Mouse (Mus musculus) myocyte (in vitro differentiated cells): ENCODE measurements around the gene Micu1. TPM values are rescaled to one million over a fixed set of nuclear protein-coding genes. Genes with fewer than 3 reads are reported as not detected.
"Not testable (repeated sequence)": the region's sequence is repeated elsewhere in the genome, so short reads cannot be mapped to it uniquely, and the experiment has no call there.

Source experiments
- H3K27me3 ChIP-seq: one replicate; pipeline ENCODE4 v1.6.1; 2011; ENCODE audit not compliant: control insufficient read depth, insufficient read depth, insufficient read length
- H3K36me3 ChIP-seq: one replicate; pipeline ENCODE4 v1.6.1; 2011; ENCODE audit not compliant: control insufficient read depth, insufficient read depth
- H3K4me2 ChIP-seq: one replicate; pipeline ENCODE4 v1.6.1; 2011; ENCODE audit warnings: low read depth, control low read depth
- H3K4me3 ChIP-seq: one replicate; pipeline ENCODE4 v1.5.1; 2011; ENCODE audit warnings: mild to moderate bottlenecking, control low read depth, moderate library complexity
- H3K79me2 ChIP-seq: one replicate; pipeline ENCODE4 v1.6.1; 2011; ENCODE audit not compliant: control insufficient read depth, insufficient read depth
- H3ac ChIP-seq: one replicate; pipeline ENCODE4 v1.6.1; 2011; ENCODE audit not compliant: control insufficient read depth, insufficient read length
- CEBPB ChIP-seq: IDR thresholded peaks from 2 replicates; pipeline ENCODE4 v1.6.1; 2011; ENCODE audit warnings: mild to moderate bottlenecking, moderate library complexity; ENCODE audit not compliant: poor library complexity, insufficient read depth, severe bottlenecking
- E2F4 ChIP-seq: IDR thresholded peaks from one replicate; pipeline ENCODE4 v1.6.1; 2011; ENCODE audit warnings: mild to moderate bottlenecking, control low read depth, moderate library complexity; ENCODE audit not compliant: insufficient read depth
- MAX ChIP-seq: IDR thresholded peaks from one replicate; pipeline ENCODE4 v1.6.1; 2011; ENCODE audit warnings: low read depth, mild to moderate bottlenecking, control low read depth
- MYOD1 ChIP-seq, 3 experiments: IDR thresholded peaks; one replicate each; pipeline ENCODE4 v1.6.1; 2011; ENCODE audit warnings: control low read depth in 2 of 3, low read depth in 2 of 3, mild to moderate bottlenecking in 2 of 3, moderate library complexity in 1 of 3; ENCODE audit not compliant: insufficient read length in 2 of 3, control insufficient read depth in 1 of 3
- MYOG ChIP-seq, 3 experiments: IDR thresholded peaks; one replicate each; pipeline ENCODE4 v1.6.1; 2011; ENCODE audit warnings: control low read depth in 2 of 3, low read depth in 2 of 3, mild to moderate bottlenecking in 2 of 3; ENCODE audit not compliant: insufficient read length in 2 of 3, control insufficient read depth in 1 of 3, insufficient read depth in 1 of 3
- POLR2A ChIP-seq: IDR thresholded peaks from one replicate; pipeline ENCODE4 v1.6.1; 2011; ENCODE audit warnings: low read depth, mild to moderate bottlenecking, control low read depth, moderate library complexity; ENCODE audit not compliant: insufficient read length
- POLR2AphosphoS2 ChIP-seq: IDR thresholded peaks from one replicate; pipeline ENCODE4 v1.6.1; 2011; ENCODE audit warnings: low read depth, control low read depth; ENCODE audit not compliant: insufficient read length
- REST ChIP-seq: IDR thresholded peaks from one replicate; pipeline ENCODE4 v1.6.1; 2011; ENCODE audit warnings: mild to moderate bottlenecking, control low read depth, moderate library complexity; ENCODE audit not compliant: insufficient read depth, insufficient read length
- SRF ChIP-seq: IDR thresholded peaks from one replicate; pipeline ENCODE4 v1.6.1; 2011; ENCODE audit warnings: low read depth; ENCODE audit not compliant: control insufficient read depth, insufficient read length
- TCF12 ChIP-seq: IDR thresholded peaks from one replicate; pipeline ENCODE4 v1.6.1; 2011; ENCODE audit warnings: mild to moderate bottlenecking, control low read depth; ENCODE audit not compliant: poor library complexity, insufficient read depth, severe bottlenecking
- TCF3 ChIP-seq: IDR thresholded peaks from one replicate; pipeline ENCODE4 v1.6.1; 2011; ENCODE audit warnings: low read depth, control low read depth; ENCODE audit not compliant: insufficient read length
- USF1 ChIP-seq: IDR thresholded peaks from one replicate; pipeline ENCODE4 v1.6.1; 2011; ENCODE audit warnings: low read depth, mild to moderate bottlenecking, control low read depth, moderate library complexity
- polyA plus RNA-seq: library from polyadenylated mRNA; unstranded; fragments of >200 nt; fragmentation: generic; extraction: Trizol; gene quantifications from one replicate; pipeline ENCODE4 v1.2.1, GENCODE M21; 2012; ENCODE audit warnings: missing spikeins

Gene Micu1
- polyA plus RNA-seq, 1 experiment, result 264 TPM

GRCm38 (mm10) chr10:59668491-59668890 is 33.8 kb upstream of the Micu1 start:
- TF ChIP-seq POLR2A (no peak), POLR2AphosphoS2 (no peak), REST (no peak), TCF3 (no peak), MYOG (IDR thresholded peaks at IDR 0.05; ENCODE audit: control insufficient read depth in 1 of 3, insufficient read depth in 1 of 3, insufficient read length in 2 of 3, low read depth in 2 of 3) (no peak), USF1 (no peak), E2F4 (no peak), TCF12 (no peak), MAX (no peak), MYOD1 (IDR thresholded peaks at IDR 0.05; ENCODE audit: control insufficient read depth in 1 of 3, insufficient read length in 2 of 3, low read depth in 2 of 3) (no peak), CEBPB (no peak), SRF (no peak)
- no peak overlapping the region for H3K4me3 ChIP-seq
- no peak overlapping the region for H3K4me2 ChIP-seq
- H3ac ChIP-seq, result no peak overlapping the region
- H3K79me2 ChIP-seq, result no peaks in the 10 kb centered on the region
- H3K36me3 ChIP-seq, result no peaks in the 10 kb centered on the region
- H3K27me3 ChIP-seq, result no peaks in the 10 kb centered on the region

- Histone ChIP-seq H3K79me2 (no peaks in the 10 kb centered on the region), H3K36me3 (no peaks in the 10 kb centered on the region), H3K27me3 (no peaks in the 10 kb centered on the region), H3K4me2 (no peak overlapping the region), H3ac (no peak overlapping the region), H3K4me3 (no peak overlapping the region)
- TF ChIP-seq TCF3, result no peak
- no peak for TF ChIP-seq MYOG (IDR thresholded peaks at IDR 0.05; ENCODE audit: control insufficient read depth in 1 of 3, insufficient read depth in 1 of 3, insufficient read length in 2 of 3, low read depth in 2 of 3)
- no peak for TF ChIP-seq POLR2AphosphoS2
- no peak for TF ChIP-seq MAX
- no peak for TF ChIP-seq USF1
Measured at GRCm38 (mm10) chr10:59677836-59678235, 24.4 kb upstream of the Micu1 start.

- Histone ChIP-seq H3K27me3 (no peaks in the 10 kb centered on the region), H3K79me2 (no peaks in the 10 kb centered on the region), H3ac (no peak overlapping the region), H3K4me3 (no peak overlapping the region), H3K36me3 (no peaks in the 10 kb centered on the region), H3K4me2 (no peak overlapping the region)
- no peak for TF ChIP-seq POLR2A
- no peak for TF ChIP-seq USF1
- TF ChIP-seq REST, result no peak
- no peak for TF ChIP-seq SRF
- TF ChIP-seq MYOG (IDR thresholded peaks at IDR 0.05; ENCODE audit: control insufficient read depth in 1 of 3, insufficient read depth in 1 of 3, insufficient read length in 2 of 3, low read depth in 2 of 3), result no peak
- TF ChIP-seq TCF3, result no peak
- TF ChIP-seq MAX, result no peak
Measured at GRCm38 (mm10) chr10:59679189-59679588, 23.1 kb upstream of the Micu1 start.

GRCm38 (mm10) chr10:59685586-59685985 is 16.7 kb upstream of the Micu1 start:
- H3ac ChIP-seq, H3K36me3 ChIP-seq, H3K27me3 ChIP-seq, H3K79me2 ChIP-seq, H3K4me3 ChIP-seq, H3K4me2 ChIP-seq: not testable (repeated sequence)

- no peak overlapping the region for H3K4me2 ChIP-seq
- no peaks in the 10 kb centered on the region for H3K36me3 ChIP-seq
- H3ac ChIP-seq, result no peak overlapping the region
- no peak overlapping the region for H3K4me3 ChIP-seq
- no peaks in the 10 kb centered on the region for H3K79me2 ChIP-seq
- TF ChIP-seq MYOD1 (IDR thresholded peaks at IDR 0.05; ENCODE audit: control insufficient read depth in 1 of 3, insufficient read length in 2 of 3, low read depth in 2 of 3), result no peak
- no peak for TF ChIP-seq E2F4
- TF ChIP-seq POLR2A, result no peak
- TF ChIP-seq MAX, result no peak
- TF ChIP-seq SRF, result no peak
- no peak for TF ChIP-seq USF1
- no peak for TF ChIP-seq TCF3
- TF ChIP-seq MYOG (IDR thresholded peaks at IDR 0.05; ENCODE audit: control insufficient read depth in 1 of 3, insufficient read depth in 1 of 3, insufficient read length in 2 of 3, low read depth in 2 of 3), result no peak
- TF ChIP-seq POLR2AphosphoS2, result no peak
- TF ChIP-seq CEBPB, result no peak
- TF ChIP-seq TCF12, result no peak
- TF ChIP-seq REST, result no peak
- no peaks in the 10 kb centered on the region for H3K27me3 ChIP-seq
Measured at GRCm38 (mm10) chr10:59687126-59687525, 15.2 kb upstream of the Micu1 start.
